In genomic region chr10:41709341-41709740, GRCm38 (mm10) we compare ENCODE assay signal across 24 mouse cellular contexts. TPM values are rescaled to one million over a fixed set of nuclear protein-coding genes. Genes with fewer than 3 reads are reported as not detected.
DNase-seq lines count a peak whose midpoint lies in the region; ATAC-seq lines count a peak whose summit lies in the region.
"Had no signal": no experiment of that assay in that cellular context is flagged by ENCODE, and none has a peak within 500 bp of the region (broad histone marks: within the 10 kb centered on the region; RNA-seq: fewer than 3 reads in every experiment).

No protein-coding gene starts in this region.

- DNase-seq in CD4-positive, CD25-positive, alpha-beta regulatory T cell, adult 2 months (ENCODE audit: low read depth, low spot score), result peak; percentile 8
- peak; percentile 21 to 22 for DNase-seq in kidney, postnatal 36 days
- peak; percentile 62 for DNase-seq in ovary, postnatal 36 days (ENCODE audit: low spot score)
- no peak for DNase-seq in ovary, postnatal 14 days (ENCODE audit: low spot score)
- peak; percentile 25 for DNase-seq in heart, postnatal 4 days
- DNase-seq in spleen, postnatal 10 days (ENCODE audit: low spot score in 2 of 2), result no peak
- DNase-seq: cerebellum, adult 11 months; cerebellum, postnatal 10 days; gastrocnemius, postnatal 36 days; kidney, adult 9 months; kidney, postnatal 4 days; thymus, adult 18-20 months had no signal

- H3K27ac ChIP-seq in kidney, embryonic 15.5 days, result no peak overlapping the region
- H3K27ac ChIP-seq: embryonic facial prominence, embryonic 13.5 days; forebrain, embryonic 15.5 days; hindbrain, embryonic 14.5 days; intestine, embryonic 15.5 days; limb, embryonic 12.5 days; liver, embryonic 14.5 days; macrophage; midbrain, embryonic 10.5 days had no signal

- 63% methylated on average over 8 of the region's 8 CpGs for WGBS in kidney, embryonic 15.5 days

- H3K36me3 ChIP-seq in kidney, embryonic 15.5 days, result no peaks in the 10 kb centered on the region
- H3K36me3 ChIP-seq: embryonic facial prominence, embryonic 13.5 days; forebrain, embryonic 15.5 days; intestine, embryonic 15.5 days; limb, embryonic 12.5 days; midbrain, embryonic 10.5 days had no signal

- no peak for ATAC-seq in CD4-positive, CD25-positive, alpha-beta regulatory T cell, adult 4 months
- ATAC-seq in kidney, embryonic 15.5 days (replicated peaks; ENCODE audit: low FRiP score), result no peak
- ATAC-seq: forebrain, embryonic 15.5 days; intestine, embryonic 15.5 days had no signal

- no peak overlapping the region for H3K9ac ChIP-seq in kidney, embryonic 15.5 days
- H3K9ac ChIP-seq: embryonic facial prominence, embryonic 13.5 days; forebrain, embryonic 15.5 days; hindbrain, embryonic 14.5 days; intestine, embryonic 15.5 days; limb, embryonic 12.5 days; liver, embryonic 14.5 days had no signal

- no peaks in the 10 kb centered on the region for H3K27me3 ChIP-seq in kidney, embryonic 15.5 days
- H3K27me3 ChIP-seq: CH12.LX; embryonic facial prominence, embryonic 13.5 days; forebrain, embryonic 15.5 days; intestine, embryonic 15.5 days; limb, embryonic 12.5 days had no signal

- no peaks in the 10 kb centered on the region for H3K9me3 ChIP-seq in kidney, embryonic 15.5 days (replicated peaks)
- H3K9me3 ChIP-seq: embryonic facial prominence, embryonic 13.5 days; forebrain, embryonic 15.5 days; intestine, embryonic 15.5 days; limb, embryonic 12.5 days; midbrain, embryonic 10.5 days had no signal

- H3K4me1 ChIP-seq in kidney, embryonic 15.5 days, result no peaks in the 10 kb centered on the region
- H3K4me1 ChIP-seq: forebrain, embryonic 15.5 days; intestine, embryonic 15.5 days; limb, embryonic 12.5 days had no signal

- no peak overlapping the region for H3K4me3 ChIP-seq in kidney, embryonic 15.5 days (replicated peaks)
- H3K4me3 ChIP-seq: embryonic facial prominence, embryonic 13.5 days; forebrain, embryonic 15.5 days; intestine, embryonic 15.5 days; limb, embryonic 12.5 days; midbrain, embryonic 10.5 days had no signal

- H3K4me2 ChIP-seq in kidney, embryonic 15.5 days, result no peak overlapping the region
- H3K4me2 ChIP-seq: embryonic facial prominence, embryonic 13.5 days; forebrain, embryonic 15.5 days; hindbrain, embryonic 14.5 days; intestine, embryonic 15.5 days; limb, embryonic 12.5 days had no signal

RNA-seq across cellular contexts. Expression of gene Ccdc162, which starts 7.1 kb away (rescaled TPM):
- polyA plus RNA-seq in CD4-positive, CD25-positive, alpha-beta regulatory T cell, adult 4 months (2017; shearing (Covaris generic)), result 1 to 10 TPM; 1.5 to 1.6 TPM
- 0.47 and 0.75 TPM in 2 replicates for polyA plus RNA-seq in kidney, embryonic 15.5 days (2015; fragmentation: Nextera tagmentation; extraction: Ambion mirVana)
- total RNA-seq in heart, postnatal 4 days (2021), result under 1 TPM; 0.10 to 0.18 TPM
- total RNA-seq: MEL had no signal
- polyA plus RNA-seq: macrophage had no signal

Comparison
In these comparisons a context has a peak if more than half of its experiments do, and no peak if none do; other contexts are left out.
1. DNase-seq: peak in CD4-positive, CD25-positive, alpha-beta regulatory T cell, adult 2 months (single experiment), kidney, postnatal 36 days (2 of 2), ovary, postnatal 36 days (single experiment) and heart, postnatal 4 days (single experiment); none in ovary, postnatal 14 days (single experiment) and spleen, postnatal 10 days (0 of 2).